Mouse (Mus musculus): ENCODE data around the gene Add3. TPM values are rescaled to one million over a fixed set of nuclear protein-coding genes. Genes with fewer than 3 reads are reported as not detected.

Add3 gene
- polyA plus RNA-seq, 1 experiment from 2014 or later, result 34.5 TPM

- no peaks in the 10 kb centered on the region for H3K9me3 ChIP-seq (replicated peaks)
- H3K4me3 ChIP-seq, result no peak overlapping the region
- no peaks in the 10 kb centered on the region for H3K36me3 ChIP-seq (ENCODE audit: poor library complexity, severe bottlenecking)
- ATAC-seq, result no peak
- H3K27me3 ChIP-seq, result no peaks in the 10 kb centered on the region
- no peak overlapping the region for H3K4me2 ChIP-seq
- H3K27ac ChIP-seq, result no peak overlapping the region
- WGBS, result 83% methylated on average over 3 of the region's 3 CpGs
- no peak overlapping the region for H3K9ac ChIP-seq
- peaks cover 8% of the 10 kb centered on the region; the same call in 1 of the 2 replicates for H3K4me1 ChIP-seq
Measured at GRCm38 (mm10) chr19:53154156-53154555, 13.9 kb downstream of the Add3 start.

GRCm38 (mm10) chr19:53156361-53156760, 16.1 kb downstream of the Add3 start:
- ATAC-seq, result no peak
- no peak overlapping the region for H3K27ac ChIP-seq
- WGBS, result 88% methylated on average over 3 of the region's 3 CpGs
- no peak overlapping the region for H3K9ac ChIP-seq
- no peaks in the 10 kb centered on the region for H3K36me3 ChIP-seq (ENCODE audit: poor library complexity, severe bottlenecking)
- no peak overlapping the region for H3K4me3 ChIP-seq
- H3K4me2 ChIP-seq, result no peak overlapping the region
- H3K9me3 ChIP-seq (replicated peaks), result no peaks in the 10 kb centered on the region
- H3K27me3 ChIP-seq, result no peaks in the 10 kb centered on the region
- no peaks in the 10 kb centered on the region for H3K4me1 ChIP-seq

GRCm38 (mm10) chr19:53157176-53157575, 16.9 kb downstream of the Add3 start:
- 75% methylated on average over 5 of the region's 5 CpGs for WGBS
- Histone ChIP-seq H3K9me3 (replicated peaks) (no peaks in the 10 kb centered on the region), H3K27me3 (no peaks in the 10 kb centered on the region), H3K36me3 (ENCODE audit: poor library complexity, severe bottlenecking) (no peaks in the 10 kb centered on the region), H3K4me2 (no peak overlapping the region), H3K27ac (no peak overlapping the region), H3K4me1 (no peaks in the 10 kb centered on the region), H3K9ac (no peak overlapping the region), H3K4me3 (no peak overlapping the region)
- no peak for ATAC-seq

GRCm38 (mm10) chr19:53159351-53159750, 19.1 kb downstream of the Add3 start:
- Histone ChIP-seq H3K27ac (no peak overlapping the region), H3K27me3 (no peaks in the 10 kb centered on the region), H3K4me1 (no peaks in the 10 kb centered on the region), H3K9me3 (replicated peaks) (no peaks in the 10 kb centered on the region), H3K4me3 (no peak overlapping the region), H3K4me2 (no peak overlapping the region), H3K9ac (no peak overlapping the region), H3K36me3 (ENCODE audit: poor library complexity, severe bottlenecking) (no peaks in the 10 kb centered on the region)
- 39% methylated on average over 7 of the region's 7 CpGs for WGBS
- ATAC-seq, result no peak

GRCm38 (mm10) chr19:53162927-53163326, 22.7 kb downstream of the Add3 start:
- no peaks in the 10 kb centered on the region for H3K9me3 ChIP-seq (replicated peaks)
- WGBS, result 87% methylated on average over 6 of the region's 6 CpGs
- H3K27ac ChIP-seq, result no peak overlapping the region
- no peak overlapping the region for H3K4me2 ChIP-seq
- H3K9ac ChIP-seq, result no peak overlapping the region
- ATAC-seq, result no peak
- H3K36me3 ChIP-seq (ENCODE audit: poor library complexity, severe bottlenecking), result no peaks in the 10 kb centered on the region
- no peak overlapping the region for H3K4me3 ChIP-seq
- H3K4me1 ChIP-seq, result peaks cover 18% of the 10 kb centered on the region
- H3K27me3 ChIP-seq, result no peaks in the 10 kb centered on the region

- no peak for ATAC-seq
- 81% methylated on average over 7 of the region's 7 CpGs for WGBS
- no peaks in the 10 kb centered on the region for H3K9me3 ChIP-seq (replicated peaks)
- no peaks in the 10 kb centered on the region for H3K27me3 ChIP-seq
- H3K4me1 ChIP-seq, result peaks cover 18% of the 10 kb centered on the region
- no peak overlapping the region for H3K9ac ChIP-seq
- no peak overlapping the region for H3K4me2 ChIP-seq
- H3K4me3 ChIP-seq, result no peak overlapping the region
- H3K27ac ChIP-seq, result peak overlapping the region; percentile 14; the same call in 1 of the 2 replicates
- H3K36me3 ChIP-seq (ENCODE audit: poor library complexity, severe bottlenecking), result no peaks in the 10 kb centered on the region
Measured at GRCm38 (mm10) chr19:53164645-53165044, 24.4 kb downstream of the Add3 start.

- peak overlapping the region; percentile 14; the same call in 1 of the 2 replicates for H3K27ac ChIP-seq
- H3K27me3 ChIP-seq, result no peaks in the 10 kb centered on the region
- no peaks in the 10 kb centered on the region for H3K36me3 ChIP-seq (ENCODE audit: poor library complexity, severe bottlenecking)
- peak; percentile 66; the same call in 1 of the 2 replicates for ATAC-seq
- H3K9ac ChIP-seq, result no peak overlapping the region
- peaks cover 18% of the 10 kb centered on the region for H3K4me1 ChIP-seq
- 28% methylated on average over 4 of the region's 4 CpGs for WGBS
- no peak overlapping the region for H3K4me2 ChIP-seq
- H3K4me3 ChIP-seq, result no peak overlapping the region
- no peaks in the 10 kb centered on the region for H3K9me3 ChIP-seq (replicated peaks)
Measured at GRCm38 (mm10) chr19:53165305-53166240, 25.3 kb downstream of the Add3 start.

- Histone ChIP-seq H3K9ac (no peak overlapping the region), H3K27me3 (no peaks in the 10 kb centered on the region), H3K27ac (no peak overlapping the region), H3K4me1 (peaks cover 18% of the 10 kb centered on the region), H3K4me3 (no peak overlapping the region), H3K9me3 (replicated peaks) (no peaks in the 10 kb centered on the region), H3K4me2 (no peak overlapping the region), H3K36me3 (ENCODE audit: poor library complexity, severe bottlenecking) (no peaks in the 10 kb centered on the region)
- 95% methylated on average over 10 of the region's 10 CpGs for WGBS
- ATAC-seq, result no peak
Measured at GRCm38 (mm10) chr19:53166367-53166766, 26.1 kb downstream of the Add3 start.

- peaks cover 18% of the 10 kb centered on the region for H3K4me1 ChIP-seq
- H3K27ac ChIP-seq, result no peak overlapping the region
- 74% methylated on average over 5 of the region's 5 CpGs for WGBS
- H3K9me3 ChIP-seq (replicated peaks), result no peaks in the 10 kb centered on the region
- no peak overlapping the region for H3K4me2 ChIP-seq
- H3K9ac ChIP-seq, result no peak overlapping the region
- no peaks in the 10 kb centered on the region for H3K36me3 ChIP-seq (ENCODE audit: poor library complexity, severe bottlenecking)
- H3K4me3 ChIP-seq, result no peak overlapping the region
- H3K27me3 ChIP-seq, result no peaks in the 10 kb centered on the region
- no peak for ATAC-seq
Measured at GRCm38 (mm10) chr19:53168576-53168975, 28.3 kb downstream of the Add3 start.

- H3K36me3 ChIP-seq (ENCODE audit: poor library complexity, severe bottlenecking), result no peaks in the 10 kb centered on the region
- 93% methylated on average over 5 of the region's 5 CpGs for WGBS
- no peaks in the 10 kb centered on the region for H3K9me3 ChIP-seq (replicated peaks)
- no peak overlapping the region for H3K27ac ChIP-seq
- H3K27me3 ChIP-seq, result no peaks in the 10 kb centered on the region
- no peak for ATAC-seq
- H3K9ac ChIP-seq, result no peak overlapping the region
- H3K4me3 ChIP-seq, result no peak overlapping the region
- no peak overlapping the region for H3K4me2 ChIP-seq
- peaks cover 8% of the 10 kb centered on the region for H3K4me1 ChIP-seq
Measured at GRCm38 (mm10) chr19:53170651-53171050, 30.4 kb downstream of the Add3 start.

GRCm38 (mm10) chr19:53174034-53174433, 33.8 kb downstream of the Add3 start:
- no peak for ATAC-seq
- H3K4me2 ChIP-seq, result no peak overlapping the region
- WGBS, result 93% methylated on average over 2 of the region's 2 CpGs
- H3K4me3 ChIP-seq, result no peak overlapping the region
- no peaks in the 10 kb centered on the region for H3K9me3 ChIP-seq (replicated peaks)
- no peaks in the 10 kb centered on the region for H3K27me3 ChIP-seq
- H3K9ac ChIP-seq, result no peak overlapping the region
- H3K4me1 ChIP-seq, result no peaks in the 10 kb centered on the region
- no peak overlapping the region for H3K27ac ChIP-seq
- H3K36me3 ChIP-seq (ENCODE audit: poor library complexity, severe bottlenecking), result no peaks in the 10 kb centered on the region

- WGBS, result 73% methylated on average over 5 of the region's 5 CpGs
- H3K4me3 ChIP-seq, result no peak overlapping the region
- H3K36me3 ChIP-seq (ENCODE audit: poor library complexity, severe bottlenecking), result no peaks in the 10 kb centered on the region
- no peaks in the 10 kb centered on the region for H3K27me3 ChIP-seq
- H3K9me3 ChIP-seq (replicated peaks), result no peaks in the 10 kb centered on the region
- H3K9ac ChIP-seq, result no peak overlapping the region
- no peak overlapping the region for H3K4me2 ChIP-seq
- no peak overlapping the region for H3K27ac ChIP-seq
- ATAC-seq, result no peak
- H3K4me1 ChIP-seq, result no peaks in the 10 kb centered on the region
Measured at GRCm38 (mm10) chr19:53175550-53175949, 35.3 kb downstream of the Add3 start.

Measured in forebrain, embryonic 13.5 days (tissue).